Mouse (Mus musculus) ovary, adult 18-20 months (tissue): ENCODE results near the gene Cstad.

Source experiments
- DNase-seq: peaks from one replicate; pipeline ENCODE4 v3.0.0; 2022; ENCODE audit warnings: low spot score, mixed read lengths

The Cstad gene

DNA sequence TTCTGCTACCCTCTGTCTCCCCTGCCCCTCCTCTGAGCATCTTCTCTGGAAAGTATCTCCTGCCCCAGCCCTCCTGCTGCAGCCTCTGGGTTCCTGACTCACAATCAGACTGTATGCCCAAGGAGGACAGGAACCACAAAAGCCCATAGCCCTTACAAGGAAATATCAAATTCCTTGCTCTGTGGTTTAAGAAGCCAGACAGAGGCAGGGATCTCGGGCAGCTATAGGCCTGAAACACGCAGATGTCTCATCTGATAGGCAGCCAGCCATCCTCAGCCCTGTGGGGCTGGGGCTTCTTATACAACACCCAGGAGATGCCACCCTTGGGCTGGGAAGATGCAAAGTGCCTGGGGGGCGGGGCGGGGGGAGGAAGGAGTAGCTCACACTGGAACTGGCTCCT is 956 bp downstream of the Cstad start:
- DNase-seq = no peak

GRCm38 (mm10) chr2:30599621-30600020 is 4.8 kb downstream of the Cstad start:
- no peak for DNase-seq

GRCm38 (mm10) chr2:30600291-30600690 is 5.5 kb downstream of the Cstad start:
- no peak for DNase-seq

DNA sequence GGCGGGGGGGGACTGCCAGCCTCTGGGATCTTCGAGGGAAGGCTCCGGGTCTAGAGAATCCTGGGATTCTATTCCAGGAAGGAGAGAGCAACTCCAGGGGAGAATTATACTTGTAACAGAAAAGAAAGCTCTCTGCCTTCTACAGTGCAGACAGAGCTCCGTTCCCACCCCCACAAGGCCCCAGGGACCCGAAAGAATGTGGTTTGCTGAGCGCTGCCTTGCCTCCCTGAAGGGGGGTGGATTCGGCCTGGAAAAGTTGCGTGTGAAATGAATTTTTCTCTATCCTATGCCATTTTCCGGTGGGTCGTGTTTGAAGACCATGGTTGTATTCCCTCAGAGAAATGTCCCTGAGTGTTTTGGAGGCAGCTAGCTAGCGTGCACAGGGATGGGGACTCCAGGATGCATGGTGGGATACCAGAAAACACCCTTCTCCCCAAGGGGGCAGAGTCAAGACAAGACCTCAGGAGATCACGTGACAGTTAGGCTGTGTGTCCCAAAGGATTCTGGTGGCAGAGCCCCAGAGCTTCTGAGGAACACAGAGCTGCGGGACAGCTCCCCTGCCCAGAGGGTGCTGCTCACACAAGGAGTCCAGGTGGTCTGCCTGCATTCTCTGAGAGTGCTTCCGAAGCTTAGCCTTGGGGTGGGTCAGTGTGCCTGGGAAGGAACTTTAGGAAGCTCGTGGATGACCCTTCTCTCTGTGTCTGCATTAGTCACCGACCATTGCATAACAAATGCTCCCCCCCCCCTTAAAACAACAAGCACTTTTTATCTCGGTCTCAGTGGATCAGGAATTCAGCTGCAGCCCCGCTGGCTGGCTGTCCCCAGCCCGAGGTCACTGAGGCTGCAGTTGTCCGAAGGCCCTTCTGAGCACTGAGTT is 6.4 kb downstream of the Cstad start:
- DNase-seq = no peak

GRCm38 (mm10) chr2:30602451-30602850 is 7.6 kb downstream of the Cstad start:
- no peak for DNase-seq

GRCm38 (mm10) chr2:30603731-30604130 is 8.9 kb downstream of the Cstad start:
- no peak for DNase-seq

DNA sequence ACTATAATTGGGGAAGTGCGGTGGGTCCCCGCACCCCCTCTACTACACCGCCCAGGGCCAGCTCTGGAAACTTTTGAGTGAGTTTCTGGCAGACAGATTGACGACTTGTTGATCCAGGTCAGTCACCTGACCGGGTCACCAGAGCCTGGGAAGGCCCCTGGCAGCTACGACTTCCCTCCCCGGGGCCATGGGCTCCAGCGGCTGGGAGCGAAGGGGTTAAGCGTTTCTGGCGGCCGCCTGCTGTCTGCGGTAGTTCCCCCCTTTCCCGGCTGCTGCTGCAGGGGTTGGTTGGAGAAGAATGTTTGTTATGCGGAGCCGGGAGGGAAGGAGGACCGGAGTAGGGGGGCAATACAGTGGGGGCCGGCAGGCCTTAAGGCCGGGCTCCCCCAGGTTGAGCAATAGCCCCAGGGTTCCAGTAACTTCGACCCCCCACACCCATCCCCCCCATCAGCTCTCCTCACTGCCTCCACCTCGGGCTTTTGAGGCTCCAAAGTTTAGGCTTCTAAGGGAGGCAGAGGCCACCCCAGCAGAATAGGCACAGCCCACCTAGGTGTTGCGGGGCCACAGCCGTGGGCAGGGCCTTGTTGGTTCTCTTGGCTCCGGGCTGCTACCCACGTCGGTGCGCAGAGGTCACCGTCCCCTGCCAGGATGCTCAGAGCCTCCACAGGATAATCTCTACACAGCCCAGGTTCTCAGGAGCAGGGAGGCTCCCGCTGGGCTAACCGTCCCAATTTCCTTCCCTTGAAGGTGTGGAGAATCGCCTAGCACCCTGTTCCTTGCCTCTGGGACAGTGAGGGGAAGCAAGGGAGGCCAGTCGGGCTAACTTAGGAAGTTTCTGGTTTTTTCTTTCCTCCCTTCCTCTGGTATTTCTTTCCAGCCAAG is 10.3 kb downstream of the Cstad start:
- no peak for DNase-seq

GRCm38 (mm10) chr2:30605762-30606051 is 10.9 kb downstream of the Cstad start:
- DNase-seq = no peak

GRCm38 (mm10) chr2:30606621-30607052 is 11.8 kb downstream of the Cstad start:
- no peak for DNase-seq

DNA sequence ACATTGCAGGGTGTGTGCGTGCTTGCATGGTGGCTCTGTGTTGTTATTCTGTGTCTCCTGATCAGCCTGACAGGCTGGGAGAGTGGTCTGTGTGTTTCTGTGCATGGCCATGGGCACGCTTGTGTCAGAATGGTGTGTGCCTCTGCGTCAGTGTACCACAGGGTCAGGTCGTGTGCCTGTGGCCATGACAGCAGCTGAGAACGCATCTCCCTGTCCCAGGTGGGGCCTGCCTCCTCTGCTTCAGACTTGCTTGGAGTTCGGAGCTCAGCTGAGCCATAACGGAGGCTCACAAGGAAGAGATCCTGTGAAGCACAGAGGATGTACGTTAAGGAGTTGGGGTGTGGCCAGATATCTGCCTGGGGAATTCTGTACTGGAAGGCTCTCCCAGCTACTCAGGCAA is 13.1 kb downstream of the Cstad start:
- DNase-seq = no peak

DNA sequence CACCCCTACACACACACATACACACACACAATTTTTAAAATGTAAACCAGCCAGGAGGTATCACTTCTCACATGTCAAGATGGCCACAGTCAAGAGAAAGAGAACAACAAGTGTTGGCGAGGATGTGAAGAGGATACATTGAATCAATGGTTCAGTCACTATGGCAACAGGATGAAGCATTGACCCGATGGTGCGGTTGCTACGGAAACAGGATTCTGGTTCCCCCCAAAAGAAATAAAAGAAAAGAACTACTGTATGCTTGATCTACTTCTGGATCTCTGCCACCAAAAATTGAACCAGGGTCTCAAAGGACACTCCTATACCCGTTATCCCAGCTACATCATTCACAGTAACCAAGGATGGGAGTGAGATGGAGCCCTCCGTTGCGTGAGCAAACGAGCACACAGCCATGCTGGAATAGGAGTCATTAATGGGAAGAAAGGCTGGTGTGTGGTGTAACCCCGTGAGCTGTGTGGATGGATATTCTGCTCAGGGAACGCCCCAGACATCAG is 13.9 kb downstream of the Cstad start:
- DNase-seq = no peak

DNA sequence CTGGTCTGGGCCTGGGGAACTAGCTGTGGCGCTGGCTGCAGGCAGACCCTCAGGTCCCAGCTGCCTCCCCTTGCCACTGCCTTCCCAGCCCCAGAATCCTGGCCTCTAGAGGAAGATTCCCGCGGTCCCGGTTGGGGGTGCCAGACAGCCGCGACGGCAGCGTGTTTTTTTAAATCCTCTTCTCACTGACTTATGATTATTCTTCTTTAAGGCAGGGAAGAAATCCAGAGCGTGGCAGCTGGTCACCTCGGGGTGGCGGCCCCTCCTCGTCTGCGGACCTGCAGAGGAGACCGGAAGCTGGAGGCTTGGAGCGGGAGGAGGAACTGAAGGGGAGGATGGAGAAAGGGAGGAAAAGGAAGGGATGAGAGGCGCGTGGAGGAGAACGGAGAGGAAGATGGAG is 18.7 kb downstream of the Cstad start:
- DNase-seq = peak; percentile 81

DNA sequence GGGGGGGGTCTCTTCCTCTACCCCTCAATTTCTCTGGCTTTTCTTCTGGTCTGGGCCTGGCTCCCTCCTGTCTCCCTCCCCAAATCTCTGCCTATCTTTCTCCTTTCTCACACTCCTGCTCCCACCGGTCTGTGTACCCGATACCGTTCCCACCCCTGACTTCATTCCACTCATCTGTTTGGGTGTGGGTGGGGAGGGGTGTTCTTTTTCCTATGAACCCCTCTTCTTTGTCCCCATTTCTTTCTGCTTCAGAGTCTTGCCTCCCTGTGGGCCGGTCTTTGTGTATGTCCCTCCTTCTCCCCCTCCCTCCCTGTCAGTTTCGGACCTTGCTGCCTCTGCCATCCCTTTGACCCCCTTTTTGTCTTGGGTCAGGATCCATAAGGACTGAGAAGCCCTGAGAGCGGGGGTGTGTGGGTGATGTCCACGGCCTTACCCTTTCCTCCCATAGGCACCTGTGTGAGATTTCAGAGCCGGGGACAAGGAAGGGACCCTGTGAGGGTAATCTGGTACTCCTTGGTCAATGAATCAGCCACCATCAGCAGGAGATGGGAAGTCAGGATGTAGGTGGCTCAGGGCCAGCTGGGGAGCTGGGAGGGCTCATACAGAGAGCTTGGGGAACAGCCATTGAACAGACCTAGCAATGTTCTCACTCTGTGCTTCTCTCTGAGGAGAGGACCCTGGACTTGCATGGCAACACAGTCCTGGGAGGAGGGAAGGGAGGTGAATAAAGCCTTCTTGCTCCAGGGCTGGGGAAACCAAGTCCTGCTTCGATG is 19.5 kb downstream of the Cstad start:
- no peak for DNase-seq

DNA sequence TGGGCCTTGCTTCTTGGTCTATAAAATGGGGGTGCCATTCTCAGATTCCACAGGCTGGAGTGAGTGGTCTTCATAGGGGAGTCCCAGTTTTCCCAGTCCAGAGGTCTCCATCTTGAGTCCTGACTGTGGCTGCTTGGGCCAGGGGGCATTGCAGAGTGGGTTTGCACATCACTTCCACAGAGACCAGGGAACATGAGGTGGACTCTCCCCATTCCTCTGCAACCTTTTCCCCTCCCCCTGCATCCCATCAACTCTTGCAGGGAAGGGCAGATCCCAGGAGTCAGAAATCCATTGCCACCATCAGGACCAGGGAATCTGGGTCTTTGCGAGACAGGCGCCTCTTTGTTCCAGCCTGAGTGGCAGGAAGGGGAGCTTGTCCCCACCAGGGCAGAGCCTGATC is 21.0 kb downstream of the Cstad start:
- DNase-seq = no peak

DNA sequence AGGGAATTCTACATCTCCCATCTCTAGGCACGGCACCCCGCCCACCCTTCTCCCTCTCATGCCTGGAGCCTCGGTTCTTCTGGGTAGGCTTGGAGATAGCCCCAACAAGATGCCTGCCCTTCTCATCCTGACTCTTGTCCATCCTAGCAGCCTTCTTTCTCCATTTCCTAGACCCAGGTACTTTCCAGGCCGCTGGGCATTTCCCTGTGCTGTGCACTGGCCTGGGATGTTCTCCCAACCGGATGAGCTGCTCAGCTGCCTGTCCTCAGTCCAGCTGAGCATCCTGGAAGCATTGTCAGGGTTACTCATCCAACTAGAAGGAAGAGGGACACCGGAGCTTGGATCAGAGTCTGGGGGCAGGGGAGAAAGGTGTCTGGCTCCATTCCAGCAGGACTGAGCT is 21.6 kb downstream of the Cstad start:
- no peak for DNase-seq

GRCm38 (mm10) chr2:30618487-30619248 is 23.8 kb downstream of the Cstad start:
- no peak for DNase-seq

DNA sequence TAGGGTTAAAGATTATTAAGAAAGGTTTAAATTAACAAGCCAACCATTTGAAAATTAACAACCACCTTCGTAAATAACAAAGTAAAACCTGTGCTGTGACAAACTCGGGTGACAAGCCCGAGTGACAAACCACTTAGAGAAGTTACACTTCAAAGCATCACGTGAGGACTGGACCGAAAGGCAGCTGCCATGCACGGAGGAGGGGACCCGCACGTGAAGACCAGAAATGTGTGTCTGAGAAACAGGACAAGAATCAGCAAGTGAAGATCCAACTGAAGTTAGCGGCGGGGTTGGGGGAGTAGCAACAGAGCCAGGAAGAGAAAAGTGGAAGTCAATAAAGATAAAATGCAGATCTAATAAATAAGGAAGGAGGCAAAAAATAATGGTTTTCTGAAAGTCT is 29.0 kb downstream of the Cstad start:
- no peak for DNase-seq

- no peak for DNase-seq
These were observed 30.5 kb downstream of the Cstad start for GRCm38 (mm10) chr2:30625296-30625826.

DNA sequence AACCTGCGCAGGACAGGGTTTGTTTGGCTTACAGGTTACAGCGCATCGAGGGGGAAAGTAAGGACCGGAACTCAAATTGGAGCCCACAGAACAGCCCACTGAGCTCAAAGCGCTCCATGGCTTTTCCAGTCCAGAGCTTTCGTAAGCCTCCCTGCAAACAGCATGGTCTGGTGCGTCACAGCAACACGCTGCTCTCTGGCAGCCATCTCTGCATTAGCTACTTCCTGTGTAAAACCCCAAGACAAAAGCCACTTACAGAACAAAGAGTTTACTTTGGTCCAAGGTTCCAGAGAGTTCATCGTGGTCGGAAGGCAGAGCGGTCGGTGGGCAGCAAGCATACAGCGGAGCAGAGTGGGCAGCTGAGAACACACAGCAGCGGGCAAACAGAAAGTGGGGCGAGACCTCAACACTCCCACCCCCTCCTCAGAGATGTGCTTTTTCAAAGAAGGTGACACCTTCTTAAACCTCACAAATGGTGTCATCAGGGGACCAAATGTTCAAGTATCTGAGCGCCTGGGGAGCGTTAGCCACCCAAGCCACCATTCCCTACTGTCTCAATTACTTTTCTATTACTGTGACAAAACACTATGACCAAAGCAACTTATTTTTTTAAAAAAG is 31.3 kb downstream of the Cstad start:
- DNase-seq = no peak

DNA sequence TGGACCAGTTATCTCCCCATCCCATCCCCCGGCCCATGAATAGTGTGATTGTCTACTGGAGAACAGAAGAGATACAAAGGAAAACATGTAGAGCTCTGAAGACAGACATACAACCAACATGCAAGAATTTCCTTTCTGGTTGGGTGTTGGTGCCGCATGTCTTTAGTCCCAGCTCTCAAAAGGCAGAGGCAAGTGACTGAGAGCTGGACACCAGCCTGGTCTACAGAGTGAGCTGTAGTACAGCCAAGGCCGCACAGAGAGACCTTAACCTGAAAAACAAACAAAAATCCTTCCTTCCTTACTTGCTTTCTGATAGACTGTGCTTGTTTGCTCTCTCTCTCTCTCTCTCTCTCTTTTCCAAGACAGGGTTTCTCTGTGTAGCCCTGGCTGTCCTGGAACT is 32.5 kb downstream of the Cstad start:
- no peak for DNase-seq

DNA sequence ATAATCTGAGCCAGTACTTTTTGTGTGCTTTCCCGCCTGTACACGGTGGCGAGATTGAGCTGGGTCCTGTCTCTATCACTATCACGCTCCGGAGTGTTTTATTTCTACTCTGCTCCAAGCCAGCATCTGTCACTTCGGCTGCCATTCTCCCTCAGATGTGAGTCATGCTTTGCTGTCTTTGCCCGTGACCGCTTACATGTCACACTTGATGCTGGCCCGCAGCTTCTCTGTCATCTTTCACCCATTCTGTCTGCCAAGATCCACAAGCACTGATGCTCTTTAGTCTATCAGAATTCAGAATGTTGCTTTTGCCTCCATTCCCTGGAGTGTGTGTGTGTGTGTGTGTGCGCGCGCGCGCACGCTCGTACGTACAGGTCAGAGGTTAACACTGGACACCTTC is 33.5 kb downstream of the Cstad start:
- no peak for DNase-seq
